Mouse (Mus musculus): ENCODE results near the gene Map3k9.

Map3k9 gene

GRCm38 (mm10) chr12:81781105-81781909 is at the start of gene Map3k9:
Map3k9 (minus strand) TSS chr12:81781175.
- no peak for DNase-seq (ENCODE audit: low read depth)

GRCm38 (mm10) chr12:81828355-81828754 is 47.4 kb upstream of the Map3k9 start:
- no peak for DNase-seq (ENCODE audit: low read depth)

GRCm38 (mm10) chr12:81822778-81823480 is 42.0 kb upstream of the Map3k9 start:
- DNase-seq (ENCODE audit: low read depth): no peak

GRCm38 (mm10) chr12:81822176-81822575 is 41.2 kb upstream of the Map3k9 start:
- no peak for DNase-seq (ENCODE audit: low read depth)

GRCm38 (mm10) chr12:81820700-81821099 is 39.7 kb upstream of the Map3k9 start:
- DNase-seq (ENCODE audit: low read depth): no peak

GRCm38 (mm10) chr12:81817126-81817505 is 36.1 kb upstream of the Map3k9 start:
- no peak for DNase-seq (ENCODE audit: low read depth)

- DNase-seq (ENCODE audit: low read depth): no peak
Measured at GRCm38 (mm10) chr12:81816330-81817125, 35.6 kb upstream of the Map3k9 start.

- DNase-seq (ENCODE audit: low read depth): no peak
Measured at GRCm38 (mm10) chr12:81814742-81815141, 33.8 kb upstream of the Map3k9 start.

GRCm38 (mm10) chr12:81810417-81810816 is 29.4 kb upstream of the Map3k9 start:
- DNase-seq (ENCODE audit: low read depth): no peak

- no peak for DNase-seq (ENCODE audit: low read depth)
Measured at GRCm38 (mm10) chr12:81808596-81808995, 27.6 kb upstream of the Map3k9 start.

GRCm38 (mm10) chr12:81807953-81808352 is 27.0 kb upstream of the Map3k9 start:
- DNase-seq (ENCODE audit: low read depth): no peak

GRCm38 (mm10) chr12:81807529-81807837 is 26.5 kb upstream of the Map3k9 start:
- DNase-seq (ENCODE audit: low read depth): no peak

GRCm38 (mm10) chr12:81806759-81807528 is 26.0 kb upstream of the Map3k9 start:
- no peak for DNase-seq (ENCODE audit: low read depth)

- DNase-seq (ENCODE audit: low read depth): no peak
Measured at GRCm38 (mm10) chr12:81806114-81806513, 25.1 kb upstream of the Map3k9 start.

GRCm38 (mm10) chr12:81803803-81804202 is 22.8 kb upstream of the Map3k9 start:
- no peak for DNase-seq (ENCODE audit: low read depth)

GRCm38 (mm10) chr12:81803016-81803415 is 22.0 kb upstream of the Map3k9 start:
- DNase-seq (ENCODE audit: low read depth): no peak

- no peak for DNase-seq (ENCODE audit: low read depth)
Measured at GRCm38 (mm10) chr12:81801134-81801533, 20.2 kb upstream of the Map3k9 start.

GRCm38 (mm10) chr12:81796541-81796940 is 15.6 kb upstream of the Map3k9 start:
- peak; percentile 43 for DNase-seq (ENCODE audit: low read depth)

GRCm38 (mm10) chr12:81792511-81793218 is 11.7 kb upstream of the Map3k9 start:
- no peak for DNase-seq (ENCODE audit: low read depth)

- DNase-seq (ENCODE audit: low read depth): no peak
Measured at GRCm38 (mm10) chr12:81789499-81789898, 8.5 kb upstream of the Map3k9 start.

GRCm38 (mm10) chr12:81788672-81789084 is 7.7 kb upstream of the Map3k9 start:
- peak; percentile 91 for DNase-seq (ENCODE audit: low read depth)
